Mouse (Mus musculus) neural tube, embryonic 11.5 days (tissue): Measurements from ENCODE around the gene Erc1. TPM values are rescaled to one million over a fixed set of nuclear protein-coding genes. Genes with fewer than 3 reads are reported as not detected.

Experiments
- ATAC-seq: fragments of 200-750 bp; cut with Nextera tagmentation; 2 replicates; pipeline ENCODE4 v1.8.0; 2017; ENCODE audit warnings: moderate number of reproducible peaks, mild to moderate bottlenecking, moderate TSS enrichment, moderate library complexity; ENCODE audit not compliant: insufficient read depth, low FRiP score, low TSS enrichment
- DNase-seq: peaks from one replicate; pipeline ENCODE4 v3.0.0-alpha.2; 2015; ENCODE audit warnings: low spot score
- H3K27ac ChIP-seq: fragments of 300-500 bp; sonication (generic); 2 replicates; pipeline ENCODE4 v1.5.1; 2014; ENCODE audit warnings: low read depth, mild to moderate bottlenecking, low read length
- H3K27me3 ChIP-seq: fragments of 300-500 bp; sonication (generic); 2 replicates; pipeline ENCODE4 v1.6.1; 2014; ENCODE audit warnings: mild to moderate bottlenecking, low read length, mixed read lengths; ENCODE audit not compliant: control insufficient read depth, insufficient read depth
- H3K36me3 ChIP-seq: fragments of 300-500 bp; sonication (generic); 2 replicates; pipeline ENCODE4 v1.6.1; 2014; ENCODE audit warnings: mild to moderate bottlenecking, low read length, moderate library complexity, mixed read lengths; ENCODE audit not compliant: control insufficient read depth, insufficient read depth
- H3K4me1 ChIP-seq: fragments of 300-500 bp; sonication (generic); 2 replicates; pipeline ENCODE4 v1.6.1; 2014; ENCODE audit warnings: low read length, mixed read lengths; ENCODE audit not compliant: control insufficient read depth, insufficient read depth
- H3K4me2 ChIP-seq: fragments of 300-500 bp; sonication (generic); 2 replicates; pipeline ENCODE4 v1.6.1; 2014; ENCODE audit warnings: low read depth, mild to moderate bottlenecking, moderate library complexity
- H3K4me3 ChIP-seq: fragments of 300-500 bp; sonication (generic); 2 replicates; pipeline ENCODE4 v1.5.1; 2014; ENCODE audit warnings: low read depth, low read length
- H3K9ac ChIP-seq: fragments of 300-500 bp; sonication (generic); 2 replicates; pipeline ENCODE4 v1.6.1; 2014; ENCODE audit warnings: mild to moderate bottlenecking, low read length
- H3K9me3 ChIP-seq: fragments of 300-500 bp; sonication (generic); 2 replicates; pipeline ENCODE4 v1.6.1; 2016; ENCODE audit warnings: low read length; ENCODE audit not compliant: control insufficient read depth
- WGBS: fragments of 180-500 bp; shearing (Covaris S2); extraction: QIAGEN DNeasy Blood & Tissue Kit; methylation state at CpG from one replicate; pipeline ENCODE4 v1.1.7; 2014; 5-methylcytosine and 5-hydroxymethylcytosine counted together
- polyA plus RNA-seq: library from polyadenylated mRNA; unstranded; fragments of >200 nt; fragmentation: Nextera tagmentation; extraction: Ambion mirVana; gene quantifications from 2 replicates; pipeline ENCODE4 v1.2.1, GENCODE M21; 2014

Erc1 gene
- polyA plus RNA-seq, 1 experiment from 2014 or later, result 32.9 TPM

GRCm38 (mm10) chr6:119635629-119636028 is 212.3 kb downstream of the Erc1 start:
- Histone ChIP-seq H3K27ac (no peak overlapping the region; the same call in 1 of the 2 replicates), H3K4me3 (no peak overlapping the region), H3K4me1 (0 out of 2 replicates have a peak, but pooled peaks cover 3% of the 10 kb centered on the region), H3K9me3 (no peaks in the 10 kb centered on the region), H3K4me2 (no peak overlapping the region), H3K27me3 (no peaks in the 10 kb centered on the region), H3K36me3 (no peaks in the 10 kb centered on the region), H3K9ac (no peak overlapping the region)
- 42% methylated on average over 2 of the region's 2 CpGs for WGBS
- DNase-seq (peak; percentile 34), ATAC-seq (no peak)

GRCm38 (mm10) chr6:119630622-119631021 is 217.3 kb downstream of the Erc1 start:
- no peaks in the 10 kb centered on the region for H3K27me3 ChIP-seq
- 90% methylated on average over 3 of the region's 3 CpGs for WGBS
- ATAC-seq, result no peak

GRCm38 (mm10) chr6:119601379-119601778 is 246.6 kb downstream of the Erc1 start:
- Histone ChIP-seq H3K4me3 (no peak overlapping the region), H3K9me3 (no peaks in the 10 kb centered on the region), H3K27me3 (no peaks in the 10 kb centered on the region), H3K4me1 (no peaks in the 10 kb centered on the region), H3K4me2 (no peak overlapping the region), H3K27ac (no peak overlapping the region), H3K9ac (no peak overlapping the region), H3K36me3 (no peaks in the 10 kb centered on the region)
- ATAC-seq, result no peak
- WGBS, result 86% methylated on average over 2 of the region's 2 CpGs
- DNase-seq, result no peak

More at GRCm38 (mm10) chr6:119630622-119631021, 217.3 kb downstream of the Erc1 start:
- Histone ChIP-seq H3K4me1 (no peaks in the 10 kb centered on the region), H3K4me2 (no peak overlapping the region), H3K36me3 (0 out of 2 replicates have a peak, but pooled peaks cover 2% of the 10 kb centered on the region), H3K27ac (no peak overlapping the region), H3K9me3 (no peaks in the 10 kb centered on the region), H3K9ac (no peak overlapping the region), H3K4me3 (no peak overlapping the region)
- no peak for DNase-seq

- no peak overlapping the region for H3K4me3 ChIP-seq
- H3K27me3 ChIP-seq, result no peaks in the 10 kb centered on the region
- H3K9me3 ChIP-seq, result no peaks in the 10 kb centered on the region
- H3K4me2 ChIP-seq, result no peak overlapping the region
- no peaks in the 10 kb centered on the region for H3K36me3 ChIP-seq
- ATAC-seq, result no peak
- no peaks in the 10 kb centered on the region for H3K4me1 ChIP-seq
- no peak for DNase-seq
- no peak overlapping the region for H3K9ac ChIP-seq
- no peak overlapping the region for H3K27ac ChIP-seq
- WGBS, result 98% methylated on average over 4 of the region's 4 CpGs
Measured at GRCm38 (mm10) chr6:119595440-119595839, 252.5 kb downstream of the Erc1 start.

GRCm38 (mm10) chr6:119590872-119591271 is 257.1 kb downstream of the Erc1 start:
- no peak overlapping the region for H3K4me3 ChIP-seq
- H3K4me1 ChIP-seq, result peaks cover 6% of the 10 kb centered on the region
- H3K27ac ChIP-seq, result no peak overlapping the region
- DNase-seq (peak; percentile 17), ATAC-seq (no peak)
- no peaks in the 10 kb centered on the region for H3K27me3 ChIP-seq
- no peaks in the 10 kb centered on the region for H3K9me3 ChIP-seq
- WGBS, result 80% methylated on average over 2 of the region's 2 CpGs
- no peak overlapping the region for H3K4me2 ChIP-seq
- no peak overlapping the region for H3K9ac ChIP-seq
- H3K36me3 ChIP-seq, result no peaks in the 10 kb centered on the region

- ATAC-seq, result no peak
Measured at GRCm38 (mm10) chr6:119587897-119588296, 260.1 kb downstream of the Erc1 start.

GRCm38 (mm10) chr6:119587454-119587853 is 260.5 kb downstream of the Erc1 start:
- Histone ChIP-seq H3K9ac (no peak overlapping the region), H3K27ac (no peak overlapping the region), H3K4me1 (peaks cover 10% of the 10 kb centered on the region), H3K9me3 (no peaks in the 10 kb centered on the region), H3K4me3 (no peak overlapping the region), H3K4me2 (no peak overlapping the region), H3K27me3 (no peaks in the 10 kb centered on the region), H3K36me3 (no peaks in the 10 kb centered on the region)
- DNase-seq, result no peak
- no peak for ATAC-seq

More at GRCm38 (mm10) chr6:119587897-119588296, 260.1 kb downstream of the Erc1 start:
- no peaks in the 10 kb centered on the region for H3K9me3 ChIP-seq
- H3K27ac ChIP-seq, result no peak overlapping the region
- no peaks in the 10 kb centered on the region for H3K36me3 ChIP-seq
- no peak overlapping the region for H3K4me3 ChIP-seq
- no peaks in the 10 kb centered on the region for H3K27me3 ChIP-seq
- WGBS, result 96% methylated on average over 2 of the region's 2 CpGs
- no peak for DNase-seq
- peaks cover 10% of the 10 kb centered on the region for H3K4me1 ChIP-seq
- no peak overlapping the region for H3K9ac ChIP-seq
- H3K4me2 ChIP-seq, result no peak overlapping the region

GRCm38 (mm10) chr6:119585652-119586375 is 262.2 kb downstream of the Erc1 start:
- peak; percentile 24 for DNase-seq
- Histone ChIP-seq H3K9ac (no peak overlapping the region), H3K27ac (no peak overlapping the region), H3K27me3 (no peaks in the 10 kb centered on the region), H3K9me3 (no peaks in the 10 kb centered on the region), H3K36me3 (no peaks in the 10 kb centered on the region), H3K4me3 (no peak overlapping the region), H3K4me2 (no peak overlapping the region), H3K4me1 (peaks cover 10% of the 10 kb centered on the region)
- WGBS, result 63% methylated on average over 5 of the region's 5 CpGs
- ATAC-seq, result no peak

GRCm38 (mm10) chr6:119584061-119584460 is 263.9 kb downstream of the Erc1 start:
- Histone ChIP-seq H3K9ac (no peak overlapping the region), H3K4me1 (peaks cover 10% of the 10 kb centered on the region), H3K36me3 (no peaks in the 10 kb centered on the region), H3K4me3 (no peak overlapping the region), H3K9me3 (no peaks in the 10 kb centered on the region), H3K27ac (no peak overlapping the region), H3K27me3 (no peaks in the 10 kb centered on the region), H3K4me2 (no peak overlapping the region)
- DNase-seq (no peak), ATAC-seq (no peak)
- WGBS, result 17% methylated on average over 1 of the region's 1 CpGs
